Mouse (Mus musculus): Measurements from ENCODE around the gene Pea15a.
"Not testable (repeated sequence)": the region's sequence is repeated elsewhere in the genome, so short reads cannot be mapped to it uniquely, and the experiment has no call there.

Gene Pea15a

GRCm38 (mm10) chr1:172206141-172206917 lies at the start of gene Pea15a:
TSS of gene Pea15a (minus strand) at chr1:172206804.
- peak; percentile 80 for DNase-seq

DNA sequence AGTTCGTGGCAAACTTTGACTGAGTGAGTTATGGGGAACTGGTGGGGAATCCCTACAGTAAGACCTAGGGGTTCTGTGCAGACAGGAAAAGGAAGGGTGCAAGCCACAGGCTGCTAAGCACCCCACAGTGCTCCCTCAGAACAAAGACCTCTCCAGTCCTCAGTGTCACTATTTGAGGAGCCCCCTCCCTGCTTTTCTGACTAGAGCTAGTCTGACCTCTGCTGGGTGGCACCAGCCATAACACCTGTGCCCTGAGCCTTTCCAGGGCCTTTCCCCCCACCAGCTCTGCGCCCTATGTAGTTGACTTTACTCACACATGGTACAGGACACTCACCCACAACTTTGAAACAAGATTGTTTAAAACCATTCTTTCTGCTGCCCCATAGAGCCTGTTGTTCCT lies 41.1 kb upstream of the Pea15a start:
- peak; percentile 27 for DNase-seq

GRCm38 (mm10) chr1:172247216-172247615 lies 40.6 kb upstream of the Pea15a start:
- no peak for DNase-seq

DNA sequence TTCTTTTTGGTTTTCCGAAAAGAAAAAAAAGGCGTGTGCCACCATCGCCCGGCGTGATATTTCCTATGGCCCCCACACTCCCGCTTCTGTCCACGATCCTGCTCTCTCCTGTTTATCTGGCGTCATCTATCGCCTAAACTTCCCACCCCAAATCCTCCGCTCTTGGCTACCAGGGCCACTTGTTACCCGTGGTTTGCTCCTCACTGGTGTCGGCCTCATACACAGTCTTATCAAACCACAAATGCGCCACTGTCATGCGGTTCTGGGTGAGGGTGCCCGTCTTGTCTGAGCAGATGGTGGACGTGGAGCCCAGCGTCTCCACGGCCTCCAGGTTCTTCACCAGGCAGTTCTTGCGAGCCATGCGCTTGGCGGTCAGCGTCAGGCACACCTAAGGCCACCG lies 38.0 kb upstream of the Pea15a start:
- DNase-seq = not testable (repeated sequence)

GRCm38 (mm10) chr1:172243547-172244205 lies 37.1 kb upstream of the Pea15a start:
- DNase-seq = peak; percentile 33

DNA sequence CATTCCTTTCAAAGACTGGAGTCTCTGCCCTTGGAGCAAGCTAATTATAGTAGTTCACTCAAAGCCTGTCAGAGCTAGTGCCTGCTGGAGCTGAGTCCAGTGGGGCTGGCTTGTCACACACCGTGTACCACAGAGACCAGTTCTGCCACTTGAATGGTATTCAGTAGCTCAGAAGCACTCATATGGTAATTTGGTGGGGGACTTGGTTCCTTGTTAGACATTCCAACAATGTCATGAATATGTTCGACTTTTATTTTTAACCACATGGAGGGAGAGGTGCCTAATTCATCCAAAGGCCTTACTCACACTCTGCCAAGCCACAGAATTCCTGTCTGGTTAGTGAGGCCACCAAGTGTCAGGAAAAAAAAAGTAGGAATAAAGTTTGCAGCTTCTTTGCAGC lies 35.8 kb upstream of the Pea15a start:
- DNase-seq = peak; percentile 76

- peak; percentile 48 for DNase-seq
Observed at GRCm38 (mm10) chr1:172240945-172241708, 34.5 kb upstream of the Pea15a start.

GRCm38 (mm10) chr1:172229215-172229614 lies 22.6 kb upstream of the Pea15a start:
- DNase-seq = no peak

DNA sequence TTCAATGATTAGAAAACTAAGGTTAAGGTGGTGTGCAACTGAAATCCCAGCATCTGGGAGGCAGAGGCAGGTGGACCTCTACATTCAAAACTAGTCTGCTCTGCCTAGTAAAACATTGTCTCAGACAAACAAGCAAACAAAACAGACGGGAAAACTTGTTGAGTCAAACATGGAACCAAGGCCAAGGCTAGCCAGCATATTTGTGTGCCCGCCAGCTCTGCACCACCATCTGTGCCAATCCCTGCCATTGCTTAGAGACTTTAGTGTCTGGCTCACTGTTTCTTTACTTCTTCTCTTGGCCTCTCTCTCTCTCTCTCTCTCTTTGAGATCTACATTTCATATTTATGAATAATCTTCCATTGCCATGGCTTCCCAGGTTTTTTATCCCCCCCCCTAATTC lies 21.6 kb upstream of the Pea15a start:
- DNase-seq = peak; percentile 33

DNA sequence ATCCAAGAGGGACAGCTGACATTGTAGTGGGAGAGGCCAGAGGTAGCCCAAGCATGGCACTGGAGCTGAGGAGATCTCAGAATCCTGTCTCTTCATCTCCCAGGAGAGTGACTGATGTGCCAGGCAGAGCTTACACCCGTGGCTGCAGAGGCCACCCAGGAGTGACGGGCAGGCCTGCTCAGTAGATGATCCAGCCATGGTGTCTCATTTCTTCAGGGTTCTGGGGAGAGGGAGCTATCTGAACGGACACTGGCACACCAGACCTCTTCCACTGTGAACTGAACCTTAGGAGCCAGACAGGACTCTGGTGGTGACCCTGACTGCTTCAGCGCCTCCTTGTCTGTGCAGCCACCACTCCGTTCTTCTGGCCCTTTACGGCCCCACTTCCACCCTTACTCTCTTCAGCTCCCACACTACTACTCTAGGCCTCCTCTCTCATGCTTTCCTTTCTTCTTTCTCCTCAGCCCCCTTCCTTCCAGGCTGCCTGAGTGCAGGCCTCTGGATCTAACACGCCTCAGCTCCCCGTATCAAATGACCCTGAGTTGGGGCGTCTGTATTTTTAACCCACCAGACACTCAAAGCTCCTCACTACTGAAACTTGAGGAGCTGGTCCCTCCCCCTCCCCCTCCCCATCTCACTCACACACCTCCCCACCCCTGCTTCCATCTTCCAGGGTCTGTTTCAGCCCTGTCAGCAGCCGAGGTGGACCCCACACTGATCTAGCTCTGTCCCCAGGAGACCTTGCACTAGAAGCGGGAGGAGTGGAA lies 14.9 kb upstream of the Pea15a start:
- DNase-seq = no peak

DNA sequence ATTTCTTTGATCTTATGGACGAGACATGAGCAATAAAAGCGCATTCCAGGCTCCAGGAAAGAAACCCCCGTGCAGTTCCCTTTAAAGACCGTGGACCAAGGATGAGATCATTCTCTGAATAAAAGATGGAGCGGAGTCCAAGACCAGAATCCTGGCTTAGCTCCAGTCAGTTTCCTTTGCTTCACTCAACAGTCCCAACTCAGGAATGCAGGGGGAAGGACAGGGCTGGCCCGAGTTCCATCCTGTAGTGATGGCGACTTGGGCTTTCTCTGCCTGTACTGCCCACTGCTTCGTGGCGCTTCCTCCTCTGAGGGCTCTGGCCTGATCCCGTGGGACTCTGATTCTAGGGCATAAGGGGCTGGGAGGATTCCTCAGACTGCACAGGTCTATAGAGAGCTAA lies 13.8 kb upstream of the Pea15a start:
- peak; percentile 82 for DNase-seq

DNA sequence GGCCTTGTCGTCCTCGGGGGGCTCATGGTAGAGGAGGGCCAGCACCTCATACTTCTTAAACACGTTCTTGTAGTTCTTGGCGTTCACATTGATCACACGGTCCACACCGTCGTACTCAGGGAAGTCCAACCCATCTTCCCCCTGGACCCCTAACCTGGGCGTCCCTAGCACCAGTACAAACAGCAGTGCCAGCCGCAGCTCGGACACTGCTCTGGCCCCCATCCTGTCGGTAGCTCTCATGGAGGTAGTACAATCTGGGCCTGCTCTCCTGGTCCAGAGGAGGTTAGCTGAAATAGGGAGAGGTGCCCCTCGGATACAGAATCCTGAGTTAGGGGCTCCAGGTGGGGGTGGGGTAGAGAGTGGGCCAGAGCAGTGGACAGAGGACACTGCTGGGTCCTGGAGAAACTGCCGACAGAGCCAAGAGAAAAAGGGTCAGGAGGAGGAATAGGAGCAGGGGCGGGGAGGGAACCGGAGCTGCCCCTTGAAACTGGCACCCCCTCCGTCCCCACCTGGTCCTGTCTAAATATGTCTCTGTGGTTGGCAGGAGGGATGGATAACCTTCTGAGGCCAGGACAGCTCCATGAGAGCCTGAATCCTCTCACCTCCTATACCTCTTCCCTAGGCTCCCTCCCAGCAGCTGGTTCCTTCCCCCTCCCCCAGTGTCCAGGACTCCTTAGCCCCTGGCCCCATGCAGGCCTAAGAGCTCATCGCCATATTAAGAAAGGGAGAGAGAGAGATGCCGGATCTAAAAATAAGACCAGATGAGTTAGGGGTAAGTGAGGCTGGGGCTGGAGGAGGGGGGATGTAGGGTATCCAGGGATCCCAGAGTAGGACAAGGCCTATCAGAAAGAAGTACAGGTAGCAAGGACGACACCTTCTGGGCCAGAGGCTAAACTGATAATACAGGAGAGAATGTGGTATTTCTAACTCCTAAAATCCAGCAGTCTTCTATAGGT lies 13.1 kb upstream of the Pea15a start, which contains the start of gene Casq1:
Gene Casq1 (minus strand): TSS at position 418 of the 956 bp plus-strand sequence.
- no peak for DNase-seq

GRCm38 (mm10) chr1:172218164-172218910 lies 11.7 kb upstream of the Pea15a start:
- DNase-seq = no peak

GRCm38 (mm10) chr1:172217148-172217547 lies 10.5 kb upstream of the Pea15a start:
- DNase-seq = peak; percentile 94

DNA sequence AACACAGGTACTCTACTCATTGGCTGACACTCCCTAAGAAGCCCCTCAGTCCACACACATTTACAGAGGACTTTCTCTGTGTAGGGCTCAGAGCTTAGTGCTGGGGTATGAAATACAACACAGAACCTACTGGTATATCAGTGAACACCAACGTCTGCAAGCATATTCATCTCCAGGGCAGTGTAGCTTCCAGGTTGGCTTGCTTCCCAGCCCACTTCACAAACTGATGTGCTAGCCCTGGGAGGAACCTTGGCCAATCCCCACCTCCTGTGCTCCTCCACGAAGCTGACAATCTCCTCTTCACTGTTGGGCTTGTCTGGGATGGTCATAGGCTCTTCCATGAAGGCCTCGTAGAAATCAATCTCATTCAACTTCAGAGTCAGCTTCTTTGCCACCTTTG lies 8.1 kb upstream of the Pea15a start:
- no peak for DNase-seq

- DNase-seq = no peak
Observed at GRCm38 (mm10) chr1:172213771-172214170, 7.2 kb upstream of the Pea15a start.

DNA sequence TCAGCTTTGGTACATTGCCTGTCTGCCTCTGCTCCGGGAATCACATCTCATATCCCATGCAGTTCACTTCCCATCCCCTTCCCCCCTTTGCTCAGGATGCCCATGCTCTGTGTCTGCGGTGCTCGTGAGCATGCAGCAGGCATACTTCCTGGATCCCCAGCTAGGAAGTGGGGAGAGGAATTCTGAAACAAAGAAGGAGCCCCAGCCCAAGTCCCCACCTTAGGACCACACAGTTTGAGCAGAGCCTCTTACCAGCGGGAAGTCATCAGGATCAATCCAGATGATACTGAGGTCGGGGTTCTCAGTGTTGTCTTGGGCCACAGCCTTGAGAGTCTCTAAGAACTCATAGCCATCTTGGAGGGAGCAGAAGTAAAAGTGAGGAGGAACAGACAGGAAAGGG lies 6.2 kb upstream of the Pea15a start:
- no peak for DNase-seq

DNA sequence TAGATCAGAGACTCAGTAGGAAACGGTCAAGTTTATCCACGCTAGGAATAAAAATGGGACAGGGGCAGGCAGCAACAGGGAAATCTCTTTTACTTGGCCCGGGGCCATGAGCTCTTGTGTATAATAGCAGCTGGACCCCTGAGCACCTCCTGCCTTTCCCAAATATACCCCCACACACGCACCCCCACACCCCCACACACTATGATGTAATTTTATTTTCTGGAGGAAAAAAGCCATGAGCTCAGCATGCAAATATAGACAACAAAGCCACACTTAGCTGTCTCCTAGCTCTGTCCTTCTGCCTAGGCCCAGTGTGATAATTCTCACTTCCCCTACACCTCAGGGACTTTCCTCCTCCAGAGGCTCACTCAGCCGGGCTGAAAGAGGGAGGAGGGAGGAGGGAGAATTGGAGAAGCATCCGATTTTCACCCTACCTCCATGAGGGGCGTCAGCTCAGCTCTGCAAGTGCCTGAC lies 544 bp upstream of the Pea15a start:
- no peak for DNase-seq

- no peak for DNase-seq
Observed at GRCm38 (mm10) chr1:172205741-172206087, 890 bp downstream of the Pea15a start.

- no peak for DNase-seq
Observed at GRCm38 (mm10) chr1:172204814-172205740, 1.5 kb downstream of the Pea15a start.

Data from kidney, adult 9 months (tissue).